Mouse (Mus musculus): ENCODE measurements at regions not wholly inside any gene's neighbourhood (a gene's known extent, or its start where the extent isn't known, plus 50 kb on each side); places are given as distances from the start of the nearest gene placed in this dataset.

GRCm38 (mm10) chr11:7852612-7853011 lies 638.9 kb upstream of the Igfbp3 start:
- Histone ChIP-seq H3K4me1 (ENCODE audit: control insufficient read depth, insufficient read depth, low read length) (no peaks in the 10 kb centered on the region), H3K9me3 (ENCODE audit: control insufficient read depth, low read length) (0 out of 2 replicates have a peak, but pooled peaks cover 5% of the 10 kb centered on the region), H3K27ac (replicated peaks; ENCODE audit: low read depth, low read length) (no peak overlapping the region), H3K4me3 (ENCODE audit: low read depth, low read length) (no peak overlapping the region), H3K27me3 (replicated peaks; ENCODE audit: control insufficient read depth, insufficient read depth, low read length) (no peaks in the 10 kb centered on the region), H3K36me3 (ENCODE audit: control insufficient read depth, insufficient read depth, low read length) (no peaks in the 10 kb centered on the region), H3K9ac (ENCODE audit: low read depth, low read length) (no peak overlapping the region), H3K4me2 (ENCODE audit: low read depth, low read length) (no peak overlapping the region)
- ATAC-seq (ENCODE audit: low read depth) (no peak), DNase-seq (ENCODE audit: low spot score) (peak; percentile 56)
- WGBS, result 63% methylated on average over 2 of the region's 2 CpGs

DNA sequence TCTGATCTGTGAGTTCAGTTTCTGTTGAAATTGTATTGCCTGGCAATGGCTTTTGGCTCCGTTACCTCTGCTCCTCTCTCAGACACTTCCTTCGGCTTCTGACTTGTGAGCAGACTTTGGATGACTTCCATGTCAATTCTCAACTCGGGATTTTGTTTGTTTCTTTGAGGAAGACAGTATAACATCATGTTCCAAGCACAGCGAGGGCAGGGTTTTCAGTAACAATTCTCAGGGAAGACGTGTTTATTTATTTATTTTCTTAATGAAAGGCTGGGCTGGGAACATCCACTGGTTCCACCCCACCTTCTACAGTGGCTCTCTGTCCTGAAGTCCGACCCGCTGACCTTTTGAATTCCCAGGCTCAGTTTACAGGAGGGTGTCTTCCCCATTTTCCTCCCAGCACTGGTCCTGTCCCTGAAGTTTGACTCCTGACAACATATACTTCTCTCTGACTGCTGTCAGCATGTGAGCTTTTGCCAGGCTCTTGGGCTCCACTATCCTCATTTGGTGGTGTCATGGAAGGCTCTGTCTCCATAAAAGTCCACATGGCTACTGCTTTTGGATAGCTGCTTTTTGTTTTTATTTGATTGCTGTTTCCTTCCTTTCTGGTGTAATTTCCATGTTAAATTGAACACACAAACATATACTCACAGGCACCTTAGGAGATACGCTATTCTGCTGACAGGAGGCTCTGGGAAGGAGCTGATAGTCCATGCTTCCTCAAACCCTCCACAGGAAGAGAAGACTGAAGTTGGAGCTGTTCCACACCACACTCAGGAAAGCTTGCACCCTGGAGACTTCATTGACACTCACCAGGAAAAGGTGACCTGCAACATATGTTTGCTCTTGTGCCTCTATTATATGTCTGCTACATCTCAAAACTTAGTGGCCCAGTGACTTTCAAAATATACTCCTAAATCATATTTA lies 624.9 kb upstream of the Igfbp3 start:
- Histone ChIP-seq H3K9ac (ENCODE audit: low read depth, low read length) (no peak overlapping the region), H3K27me3 (replicated peaks; ENCODE audit: control insufficient read depth, insufficient read depth, low read length) (no peaks in the 10 kb centered on the region), H3K4me3 (ENCODE audit: low read depth, low read length) (no peak overlapping the region), H3K36me3 (ENCODE audit: control insufficient read depth, insufficient read depth, low read length) (no peaks in the 10 kb centered on the region), H3K9me3 (ENCODE audit: control insufficient read depth, low read length) (no peaks in the 10 kb centered on the region), H3K4me2 (ENCODE audit: low read depth, low read length) (no peak overlapping the region), H3K4me1 (ENCODE audit: control insufficient read depth, insufficient read depth, low read length) (no peaks in the 10 kb centered on the region), H3K27ac (replicated peaks; ENCODE audit: low read depth, low read length) (no peak overlapping the region)
- WGBS, result 37% methylated on average over 8 of the region's 8 CpGs
- ATAC-seq (ENCODE audit: low read depth) (no peak), DNase-seq (ENCODE audit: low spot score) (peak; percentile 20)

DNA sequence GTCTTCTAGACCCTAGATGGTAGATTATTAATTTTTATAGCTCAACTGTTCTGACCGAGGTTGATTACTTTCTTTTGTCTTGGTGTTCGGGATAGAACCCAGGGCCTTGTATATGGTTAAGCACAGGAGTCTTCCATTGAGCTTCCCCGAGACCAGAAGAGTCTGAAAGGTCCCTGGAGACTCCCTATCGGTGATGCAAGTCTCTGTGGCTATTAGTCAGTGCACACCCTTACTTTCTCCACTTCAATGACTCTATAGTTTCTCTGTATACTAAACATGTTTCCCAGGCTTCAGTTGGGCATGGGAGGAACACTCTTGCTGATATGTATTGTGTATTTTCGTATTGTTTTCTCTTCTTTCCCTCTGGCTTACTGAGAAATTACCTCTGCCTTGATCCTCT lies 623.8 kb upstream of the Igfbp3 start:
- Histone ChIP-seq H3K4me1 (ENCODE audit: control insufficient read depth, insufficient read depth, low read length) (no peaks in the 10 kb centered on the region), H3K27ac (replicated peaks; ENCODE audit: low read depth, low read length) (no peak overlapping the region), H3K4me2 (ENCODE audit: low read depth, low read length) (no peak overlapping the region), H3K27me3 (replicated peaks; ENCODE audit: control insufficient read depth, insufficient read depth, low read length) (no peaks in the 10 kb centered on the region), H3K9me3 (ENCODE audit: control insufficient read depth, low read length) (no peaks in the 10 kb centered on the region), H3K4me3 (ENCODE audit: low read depth, low read length) (no peak overlapping the region), H3K9ac (ENCODE audit: low read depth, low read length) (no peak overlapping the region), H3K36me3 (ENCODE audit: control insufficient read depth, insufficient read depth, low read length) (no peaks in the 10 kb centered on the region)
- no peak for DNase-seq (ENCODE audit: low spot score)
- 82% methylated on average over 5 of the region's 5 CpGs for WGBS
- no peak for ATAC-seq (ENCODE audit: low read depth)

GRCm38 (mm10) chr11:7834151-7834550 lies 620.4 kb upstream of the Igfbp3 start:
- no peak overlapping the region for H3K9ac ChIP-seq (ENCODE audit: low read depth, low read length)
- no peaks in the 10 kb centered on the region for H3K27me3 ChIP-seq (replicated peaks; ENCODE audit: control insufficient read depth, insufficient read depth, low read length)
- no peaks in the 10 kb centered on the region for H3K36me3 ChIP-seq (ENCODE audit: control insufficient read depth, insufficient read depth, low read length)
- WGBS, result 7% methylated on average over 2 of the region's 2 CpGs
- H3K4me3 ChIP-seq (ENCODE audit: low read depth, low read length), result no peak overlapping the region
- no peak for ATAC-seq (ENCODE audit: low read depth)
- H3K9me3 ChIP-seq (ENCODE audit: control insufficient read depth, low read length), result no peaks in the 10 kb centered on the region
- H3K4me2 ChIP-seq (ENCODE audit: low read depth, low read length), result no peak overlapping the region
- H3K27ac ChIP-seq (replicated peaks; ENCODE audit: low read depth, low read length), result no peak overlapping the region
- no peaks in the 10 kb centered on the region for H3K4me1 ChIP-seq (ENCODE audit: control insufficient read depth, insufficient read depth, low read length)
- DNase-seq (ENCODE audit: low spot score), result peak; percentile 23

- ATAC-seq (ENCODE audit: low read depth), result no peak
- Histone ChIP-seq H3K9ac (ENCODE audit: low read depth, low read length) (no peak overlapping the region), H3K36me3 (ENCODE audit: control insufficient read depth, insufficient read depth, low read length) (no peaks in the 10 kb centered on the region), H3K4me2 (ENCODE audit: low read depth, low read length) (peak overlapping the region; percentile 18; the same call in 1 of the 2 replicates), H3K4me3 (ENCODE audit: low read depth, low read length) (no peak overlapping the region), H3K4me1 (ENCODE audit: control insufficient read depth, insufficient read depth, low read length) (no peaks in the 10 kb centered on the region), H3K27me3 (replicated peaks; ENCODE audit: control insufficient read depth, insufficient read depth, low read length) (no peaks in the 10 kb centered on the region), H3K27ac (replicated peaks; ENCODE audit: low read depth, low read length) (no peak overlapping the region), H3K9me3 (ENCODE audit: control insufficient read depth, low read length) (no peaks in the 10 kb centered on the region)
- peak; percentile 10 for DNase-seq (ENCODE audit: low spot score)
- WGBS, result 49% methylated on average over 8 of the region's 8 CpGs
Measured at GRCm38 (mm10) chr11:7832376-7832775, 618.7 kb upstream of the Igfbp3 start.

DNA sequence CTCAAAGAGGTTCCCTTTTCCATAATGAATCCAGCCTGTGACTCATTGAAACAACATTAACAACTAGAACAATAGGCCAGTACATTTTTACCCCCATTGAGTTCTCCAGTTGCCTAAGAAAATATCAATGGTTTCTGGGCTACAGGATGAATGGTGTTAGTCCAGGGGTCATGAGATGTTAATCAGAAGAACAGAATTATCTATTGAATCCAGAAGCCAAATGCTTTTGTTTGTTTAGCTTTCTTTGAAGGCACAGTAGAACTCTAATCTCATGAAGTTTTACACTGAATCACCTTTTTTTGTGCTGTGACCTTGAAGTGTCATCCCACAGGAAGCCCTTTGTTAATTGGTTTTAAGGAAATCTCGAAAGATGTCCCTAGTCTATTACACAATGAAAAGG lies 616.0 kb upstream of the Igfbp3 start:
- H3K9me3 ChIP-seq (ENCODE audit: control insufficient read depth, low read length), result no peaks in the 10 kb centered on the region
- H3K36me3 ChIP-seq (ENCODE audit: control insufficient read depth, insufficient read depth, low read length), result no peaks in the 10 kb centered on the region
- DNase-seq (ENCODE audit: low spot score), result no peak
- 50% methylated on average over 1 of the region's 1 CpGs for WGBS
- H3K27ac ChIP-seq (replicated peaks; ENCODE audit: low read depth, low read length), result no peak overlapping the region
- H3K4me2 ChIP-seq (ENCODE audit: low read depth, low read length), result no peak overlapping the region
- H3K4me3 ChIP-seq (ENCODE audit: low read depth, low read length), result no peak overlapping the region
- H3K9ac ChIP-seq (ENCODE audit: low read depth, low read length), result no peak overlapping the region
- ATAC-seq (ENCODE audit: low read depth), result no peak
- no peaks in the 10 kb centered on the region for H3K27me3 ChIP-seq (replicated peaks; ENCODE audit: control insufficient read depth, insufficient read depth, low read length)
- no peaks in the 10 kb centered on the region for H3K4me1 ChIP-seq (ENCODE audit: control insufficient read depth, insufficient read depth, low read length)

- 66% methylated on average over 4 of the region's 4 CpGs for WGBS
- no peak overlapping the region for H3K4me3 ChIP-seq (ENCODE audit: low read depth, low read length)
- DNase-seq (ENCODE audit: low spot score), result peak; percentile 26
Measured at GRCm38 (mm10) chr11:7828001-7828400, 614.3 kb upstream of the Igfbp3 start.

DNA sequence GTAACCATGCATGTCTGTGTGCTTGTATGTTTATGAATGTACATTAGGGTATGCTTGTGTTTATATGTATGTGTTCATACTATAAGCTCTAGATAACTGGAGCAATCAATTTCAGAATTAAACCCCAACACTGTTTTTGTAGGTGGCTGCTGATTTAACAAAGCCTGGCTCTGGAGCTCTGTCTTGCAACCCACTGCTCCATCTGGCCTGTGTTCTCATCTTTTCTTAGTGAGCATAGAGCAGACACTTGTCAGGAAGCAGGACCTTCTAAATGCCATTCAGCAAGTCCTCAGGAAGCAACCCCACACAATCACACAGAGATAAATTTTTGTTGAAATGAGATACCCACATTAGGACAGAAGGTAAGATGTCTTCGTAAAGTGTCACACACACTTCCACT lies 613.7 kb upstream of the Igfbp3 start:
- Histone ChIP-seq H3K9ac (ENCODE audit: low read depth, low read length) (no peak overlapping the region), H3K36me3 (ENCODE audit: control insufficient read depth, insufficient read depth, low read length) (no peaks in the 10 kb centered on the region), H3K4me3 (ENCODE audit: low read depth, low read length) (no peak overlapping the region), H3K9me3 (ENCODE audit: control insufficient read depth, low read length) (no peaks in the 10 kb centered on the region), H3K27ac (replicated peaks; ENCODE audit: low read depth, low read length) (no peak overlapping the region), H3K4me1 (ENCODE audit: control insufficient read depth, insufficient read depth, low read length) (no peaks in the 10 kb centered on the region), H3K27me3 (replicated peaks; ENCODE audit: control insufficient read depth, insufficient read depth, low read length) (no peaks in the 10 kb centered on the region), H3K4me2 (ENCODE audit: low read depth, low read length) (no peak overlapping the region)
- 91% methylated on average over 1 of the region's 1 CpGs for WGBS
- DNase-seq (ENCODE audit: low spot score) (no peak), ATAC-seq (ENCODE audit: low read depth) (no peak)

More at GRCm38 (mm10) chr11:7828001-7828400, 614.3 kb upstream of the Igfbp3 start:
- H3K27me3 ChIP-seq (replicated peaks; ENCODE audit: control insufficient read depth, insufficient read depth, low read length), result no peaks in the 10 kb centered on the region
- no peaks in the 10 kb centered on the region for H3K9me3 ChIP-seq (ENCODE audit: control insufficient read depth, low read length)
- no peaks in the 10 kb centered on the region for H3K4me1 ChIP-seq (ENCODE audit: control insufficient read depth, insufficient read depth, low read length)
- H3K27ac ChIP-seq (replicated peaks; ENCODE audit: low read depth, low read length), result no peak overlapping the region
- H3K4me2 ChIP-seq (ENCODE audit: low read depth, low read length), result no peak overlapping the region
- no peaks in the 10 kb centered on the region for H3K36me3 ChIP-seq (ENCODE audit: control insufficient read depth, insufficient read depth, low read length)
- no peak overlapping the region for H3K9ac ChIP-seq (ENCODE audit: low read depth, low read length)
- ATAC-seq (ENCODE audit: low read depth), result no peak

GRCm38 (mm10) chr11:7815750-7816149 lies 602.0 kb upstream of the Igfbp3 start:
- H3K9me3 ChIP-seq (ENCODE audit: control insufficient read depth, low read length), result no peaks in the 10 kb centered on the region
- ATAC-seq (ENCODE audit: low read depth) (no peak), DNase-seq (ENCODE audit: low spot score) (no peak)
- H3K4me3 ChIP-seq (ENCODE audit: low read depth, low read length), result no peak overlapping the region
- H3K27me3 ChIP-seq (replicated peaks; ENCODE audit: control insufficient read depth, insufficient read depth, low read length), result no peaks in the 10 kb centered on the region
- H3K9ac ChIP-seq (ENCODE audit: low read depth, low read length), result no peak overlapping the region
- no peak overlapping the region for H3K27ac ChIP-seq (replicated peaks; ENCODE audit: low read depth, low read length)
- no peak overlapping the region for H3K4me2 ChIP-seq (ENCODE audit: low read depth, low read length)
- no peaks in the 10 kb centered on the region for H3K4me1 ChIP-seq (ENCODE audit: control insufficient read depth, insufficient read depth, low read length)
- 84% methylated on average over 5 of the region's 5 CpGs for WGBS
- no peaks in the 10 kb centered on the region for H3K36me3 ChIP-seq (ENCODE audit: control insufficient read depth, insufficient read depth, low read length)

Measured in embryonic facial prominence, embryonic 14.5 days (tissue).